ENCODE assay signal across 9 mouse cellular contexts in genomic region chr15:13181014-13181413, GRCm38 (mm10). TPM values are rescaled to one million over a fixed set of nuclear protein-coding genes. Genes with fewer than 3 reads are reported as not detected.
DNase-seq lines count a peak whose midpoint lies in the region; ATAC-seq and TF ChIP-seq lines count a peak whose summit lies in the region.
"Had no signal": no experiment of that assay in that cellular context is flagged by ENCODE, and none has a peak within 500 bp of the region (broad histone marks: within the 10 kb centered on the region; RNA-seq: fewer than 3 reads in every experiment).

No protein-coding gene starts in this region.

- 36% methylated on average over 4 of the region's 4 CpGs for WGBS in forebrain, embryonic 14.5 days
- WGBS in forebrain, embryonic 12.5 days: 45% methylated on average over 4 of the region's 4 CpGs
- 27% methylated on average over 4 of the region's 4 CpGs for WGBS in liver, adult 2 months
- 45% methylated on average over 4 of the region's 4 CpGs for WGBS in liver, embryonic 12.5 days (ENCODE audit: insufficient replicate concordance)

- peak; percentile 55 for TF ChIP-seq CTCF in liver, adult 2 months (IDR thresholded peaks at IDR 0.05; ENCODE audit: low read depth, low read length)

- peak; percentile 64 for DNase-seq in forebrain, embryonic 14.5 days (ENCODE audit: low spot score)
- DNase-seq in liver, adult 2 months (ENCODE audit: extremely low read depth, low read depth, low spot score): peak; percentile 15
- DNase-seq in MEL-GATA-1-ER (ENCODE audit: extremely low read depth, low read depth): peak; percentile 11
- peak; percentile 14 for DNase-seq in lung, postnatal 25 days (ENCODE audit: low spot score)
- DNase-seq in left cerebral cortex, adult 9 months (ENCODE audit: low spot score in 2 of 2): no peak
- no peak for DNase-seq in adrenal gland, adult 2 months

- peak; percentile 53 for ATAC-seq in forebrain, embryonic 14.5 days
- ATAC-seq in forebrain, embryonic 12.5 days (ENCODE audit: low FRiP score): no peak
- ATAC-seq in liver, embryonic 12.5 days: no peak

- H3K4me3 ChIP-seq in forebrain, embryonic 14.5 days (ENCODE audit: low read depth, low read length): no peak overlapping the region
- no peak overlapping the region for H3K4me3 ChIP-seq in forebrain, embryonic 12.5 days (replicated peaks)
- no peak overlapping the region for H3K4me3 ChIP-seq in liver, adult 2 months (ENCODE audit: insufficient read depth, low read depth, low read length)
- no peak overlapping the region for H3K4me3 ChIP-seq in liver, embryonic 12.5 days
- H3K4me3 ChIP-seq: lung, embryonic 15.5 days had no signal

- H3K27me3 ChIP-seq in forebrain, embryonic 14.5 days (replicated peaks; ENCODE audit: control insufficient read depth, insufficient read depth, low read length): no peaks in the 10 kb centered on the region
- peaks cover 7% of the 10 kb centered on the region for H3K27me3 ChIP-seq in forebrain, embryonic 12.5 days
- 0 out of 2 replicates have a peak, but pooled peaks cover under 1% of the 10 kb centered on the region for H3K27me3 ChIP-seq in liver, adult 2 months (ENCODE audit: control insufficient read depth, insufficient read depth, low read length)
- peaks cover 3% of the 10 kb centered on the region for H3K27me3 ChIP-seq in liver, embryonic 12.5 days (replicated peaks)

- H3K36me3 ChIP-seq in forebrain, embryonic 14.5 days (ENCODE audit: control insufficient read depth, insufficient read depth, low read length): no peaks in the 10 kb centered on the region
- H3K36me3 ChIP-seq in forebrain, embryonic 12.5 days (replicated peaks): no peaks in the 10 kb centered on the region
- H3K36me3 ChIP-seq in liver, adult 2 months (ENCODE audit: control insufficient read depth, insufficient read depth, low read length): no peaks in the 10 kb centered on the region
- H3K36me3 ChIP-seq in liver, embryonic 12.5 days: no peaks in the 10 kb centered on the region
- H3K36me3 ChIP-seq: lung, embryonic 15.5 days had no signal

- no peaks in the 10 kb centered on the region for H3K79me2 ChIP-seq in liver, adult 2 months (ENCODE audit: control insufficient read depth, insufficient read depth, low read length)

- H3K9ac ChIP-seq in forebrain, embryonic 14.5 days (ENCODE audit: low read length): no peak overlapping the region
- no peak overlapping the region for H3K9ac ChIP-seq in forebrain, embryonic 12.5 days
- H3K9ac ChIP-seq in liver, adult 2 months (ENCODE audit: low read depth, low read length): no peak overlapping the region
- no peak overlapping the region for H3K9ac ChIP-seq in liver, embryonic 12.5 days
- H3K9ac ChIP-seq: lung, embryonic 15.5 days had no signal

- no peak for TF ChIP-seq POLR2A in liver, adult 2 months (IDR thresholded peaks at IDR 0.05; ENCODE audit: extremely low read depth, insufficient read depth, low read length)

- no peaks in the 10 kb centered on the region for H3K4me1 ChIP-seq in forebrain, embryonic 14.5 days (ENCODE audit: control insufficient read depth, insufficient read depth, low read length)
- no peaks in the 10 kb centered on the region for H3K4me1 ChIP-seq in forebrain, embryonic 12.5 days
- no peaks in the 10 kb centered on the region for H3K4me1 ChIP-seq in liver, adult 2 months (ENCODE audit: control insufficient read depth, insufficient read depth, low read length)
- no peaks in the 10 kb centered on the region for H3K4me1 ChIP-seq in liver, embryonic 12.5 days
- H3K4me1 ChIP-seq: lung, embryonic 15.5 days had no signal

- H3K9me3 ChIP-seq in forebrain, embryonic 14.5 days (replicated peaks; ENCODE audit: control insufficient read depth, low read length): no peaks in the 10 kb centered on the region
- no peaks in the 10 kb centered on the region for H3K9me3 ChIP-seq in forebrain, embryonic 12.5 days
- no peaks in the 10 kb centered on the region for H3K9me3 ChIP-seq in liver, embryonic 12.5 days (replicated peaks)
- H3K9me3 ChIP-seq: lung, embryonic 15.5 days had no signal

- no peak overlapping the region for H3K27ac ChIP-seq in forebrain, embryonic 14.5 days (ENCODE audit: low read depth, low read length)
- no peak overlapping the region for H3K27ac ChIP-seq in forebrain, embryonic 12.5 days
- H3K27ac ChIP-seq in liver, adult 2 months (replicated peaks; ENCODE audit: insufficient read depth, low read depth, low read length): no peak overlapping the region
- H3K27ac ChIP-seq in liver, embryonic 12.5 days: no peak overlapping the region
- H3K27ac ChIP-seq: lung, embryonic 15.5 days had no signal

- no peak overlapping the region for H3K4me2 ChIP-seq in forebrain, embryonic 14.5 days (ENCODE audit: low read length)
- H3K4me2 ChIP-seq in forebrain, embryonic 12.5 days: no peak overlapping the region
- no peak overlapping the region for H3K4me2 ChIP-seq in liver, embryonic 12.5 days
- H3K4me2 ChIP-seq: lung, embryonic 15.5 days had no signal

RNA-seq across cellular contexts. Expression of gene Cdh6, which starts 7.5 kb away (rescaled TPM):
- 4.5 and 6.9 TPM in 2 replicates for polyA plus RNA-seq in forebrain, embryonic 14.5 days (2014; fragmentation: Nextera tagmentation; extraction: Ambion mirVana)
- polyA plus RNA-seq in forebrain, embryonic 12.5 days (2016; fragmentation: Nextera tagmentation; extraction: Ambion mirVana): 10.9 and 12.8 TPM in 2 replicates
- 0.09 and 0.13 TPM in 2 replicates for total RNA-seq in liver, adult 2 months (2014; rRNA removed)
- polyA plus RNA-seq in liver, adult 2 months (2012; rRNA removed): 0.01 and 0.02 TPM in 2 replicates
- 0.24 and 0.29 TPM in 2 replicates for polyA plus RNA-seq in liver, embryonic 12.5 days (2016; fragmentation: Nextera tagmentation; extraction: Ambion mirVana)
- total RNA-seq in adrenal gland, adult 2 months (2021): 10 to 100 TPM; 15.5 to 15.7 TPM
- 0.50 and 1.4 TPM in 2 replicates for polyA plus RNA-seq in adrenal gland, adult 2 months (2012; rRNA removed)

Comparison
In these comparisons a context has a peak if more than half of its experiments do, and no peak if none do; other contexts are left out.
1. DNase-seq: peak in forebrain, embryonic 14.5 days (single experiment), liver, adult 2 months (single experiment), MEL-GATA-1-ER (single experiment) and lung, postnatal 25 days (single experiment); none in left cerebral cortex, adult 9 months (0 of 2) and adrenal gland, adult 2 months (single experiment).